Mouse (Mus musculus) hindbrain, embryonic 14.5 days (tissue): ENCODE data around the gene Slc38a4. TPM values are rescaled to one million over a fixed set of nuclear protein-coding genes. Genes with fewer than 3 reads are reported as not detected.

Experiments
- ATAC-seq: fragments of 200-750 bp; cut with Nextera tagmentation; 2 replicates; pipeline ENCODE4 v1.8.0; 2017; ENCODE audit warnings: moderate number of reproducible peaks, mild to moderate bottlenecking, moderate TSS enrichment, moderate library complexity; ENCODE audit not compliant: low FRiP score
- DNase-seq: peaks from one replicate; pipeline ENCODE4 v3.0.0-alpha.2; 2015; ENCODE audit warnings: low spot score
- H3K27ac ChIP-seq: fragments of 300-500 bp; sonication (generic); 2 replicates; pipeline ENCODE4 v1.5.1; 2014; ENCODE audit warnings: mild to moderate bottlenecking, moderate library complexity
- H3K27me3 ChIP-seq: fragments of 300-500 bp; sonication (generic); 2 replicates; pipeline ENCODE4 v1.6.1; 2014; ENCODE audit warnings: mild to moderate bottlenecking, low read length, mixed read lengths; ENCODE audit not compliant: control insufficient read depth, insufficient read depth
- H3K36me3 ChIP-seq: fragments of 300-500 bp; sonication (generic); replicated peaks from 2 replicates; pipeline ENCODE4 v1.6.1; 2014; ENCODE audit not compliant: control insufficient read depth, insufficient read depth
- H3K4me1 ChIP-seq: fragments of 300-500 bp; sonication (generic); replicated peaks from 2 replicates; pipeline ENCODE4 v1.6.1; 2014; ENCODE audit warnings: antibody characterized with exemption, low read length, mixed read lengths; ENCODE audit not compliant: control insufficient read depth, insufficient read depth
- H3K4me2 ChIP-seq: fragments of 300-500 bp; sonication (generic); replicated peaks from 2 replicates; pipeline ENCODE4 v1.6.1; 2014; ENCODE audit warnings: mild to moderate bottlenecking, moderate library complexity
- H3K4me3 ChIP-seq: fragments of 300-500 bp; sonication (generic); replicated peaks from 2 replicates; pipeline ENCODE4 v1.5.1; 2014; ENCODE audit warnings: mild to moderate bottlenecking, low read length
- H3K9ac ChIP-seq: fragments of 300-500 bp; sonication (generic); 2 replicates; pipeline ENCODE4 v1.6.1; 2014
- H3K9me3 ChIP-seq: fragments of 300-500 bp; sonication (generic); 2 replicates; pipeline ENCODE4 v1.6.1; 2016; ENCODE audit warnings: low read length; ENCODE audit not compliant: control insufficient read depth
- WGBS: fragments of 180-500 bp; shearing (Covaris S2); extraction: QIAGEN DNeasy Blood & Tissue Kit; methylation state at CpG from one replicate; pipeline ENCODE4 v1.1.7; 2014; 5-methylcytosine and 5-hydroxymethylcytosine counted together
- polyA plus RNA-seq: library from polyadenylated mRNA; unstranded; fragments of >200 nt; fragmentation: Nextera tagmentation; extraction: Ambion mirVana; gene quantifications from 2 replicates; pipeline ENCODE4 v1.2.1, GENCODE M21; 2014

The Slc38a4 gene
- polyA plus RNA-seq, 1 experiment from 2014 or later: 3.9 TPM

- Histone ChIP-seq H3K9me3 (no peaks in the 10 kb centered on the region), H3K4me3 (no peak overlapping the region), H3K27ac (no peak overlapping the region), H3K4me1 (no peaks in the 10 kb centered on the region), H3K9ac (no peak overlapping the region), H3K36me3 (no peaks in the 10 kb centered on the region), H3K4me2 (no peak overlapping the region), H3K27me3 (no peaks in the 10 kb centered on the region)
- ATAC-seq (no peak), DNase-seq (no peak)
- WGBS: 51% methylated on average over 4 of the region's 4 CpGs
These were observed 27.6 kb downstream of the Slc38a4 start for GRCm38 (mm10) chr15:97028046-97028634.

GRCm38 (mm10) chr15:97026670-97027069, 29.1 kb downstream of the Slc38a4 start:
- Histone ChIP-seq H3K9me3 (0 out of 2 replicates have a peak, but pooled peaks cover 3% of the 10 kb centered on the region), H3K4me2 (no peak overlapping the region), H3K4me3 (no peak overlapping the region), H3K9ac (no peak overlapping the region), H3K4me1 (no peaks in the 10 kb centered on the region), H3K27me3 (no peaks in the 10 kb centered on the region), H3K27ac (no peak overlapping the region), H3K36me3 (no peaks in the 10 kb centered on the region)
- 90% methylated on average over 6 of the region's 6 CpGs for WGBS
- ATAC-seq: no peak
- no peak for DNase-seq

- Histone ChIP-seq H3K27me3 (no peaks in the 10 kb centered on the region), H3K4me1 (no peaks in the 10 kb centered on the region), H3K4me3 (no peak overlapping the region), H3K27ac (no peak overlapping the region), H3K9ac (no peak overlapping the region), H3K36me3 (no peaks in the 10 kb centered on the region), H3K4me2 (no peak overlapping the region), H3K9me3 (peaks cover 8% of the 10 kb centered on the region; the same call in 1 of the 2 replicates)
- WGBS: 95% methylated on average over 4 of the region's 6 CpGs
- no peak for ATAC-seq
- DNase-seq: no peak
These were observed 33.0 kb downstream of the Slc38a4 start for GRCm38 (mm10) chr15:97022764-97023163.

GRCm38 (mm10) chr15:97022213-97022612, 33.5 kb downstream of the Slc38a4 start:
- DNase-seq (no peak), ATAC-seq (no peak)
- Histone ChIP-seq H3K4me2 (no peak overlapping the region), H3K27ac (no peak overlapping the region), H3K9me3 (peaks cover 8% of the 10 kb centered on the region; the same call in 1 of the 2 replicates), H3K4me1 (no peaks in the 10 kb centered on the region), H3K4me3 (no peak overlapping the region), H3K27me3 (no peaks in the 10 kb centered on the region), H3K36me3 (no peaks in the 10 kb centered on the region), H3K9ac (no peak overlapping the region)
- WGBS: 93% methylated on average over 2 of the region's 2 CpGs

- Histone ChIP-seq H3K4me3 (no peak overlapping the region), H3K4me2 (no peak overlapping the region), H3K36me3 (no peaks in the 10 kb centered on the region), H3K9ac (no peak overlapping the region), H3K4me1 (no peaks in the 10 kb centered on the region), H3K27ac (no peak overlapping the region), H3K27me3 (no peaks in the 10 kb centered on the region), H3K9me3 (peaks cover 8% of the 10 kb centered on the region; the same call in 1 of the 2 replicates)
- WGBS: 82% methylated on average over 6 of the region's 6 CpGs
- DNase-seq (no peak), ATAC-seq (no peak)
These were observed 35.5 kb downstream of the Slc38a4 start for GRCm38 (mm10) chr15:97020221-97020620.

GRCm38 (mm10) chr15:97019323-97019722, 36.4 kb downstream of the Slc38a4 start:
- H3K4me1 ChIP-seq: no peaks in the 10 kb centered on the region

GRCm38 (mm10) chr15:97017195-97017594, 38.6 kb downstream of the Slc38a4 start:
- Histone ChIP-seq H3K4me3 (no peak overlapping the region), H3K27ac (no peak overlapping the region), H3K4me2 (no peak overlapping the region), H3K9me3 (peaks cover 8% of the 10 kb centered on the region; the same call in 1 of the 2 replicates), H3K9ac (no peak overlapping the region), H3K27me3 (no peaks in the 10 kb centered on the region), H3K4me1 (no peaks in the 10 kb centered on the region), H3K36me3 (no peaks in the 10 kb centered on the region)
- DNase-seq (no peak), ATAC-seq (no peak)
- 93% methylated on average over 9 of the region's 9 CpGs for WGBS

More at GRCm38 (mm10) chr15:97019323-97019722, 36.4 kb downstream of the Slc38a4 start:
- Histone ChIP-seq H3K9me3 (peaks cover 8% of the 10 kb centered on the region; the same call in 1 of the 2 replicates), H3K4me2 (no peak overlapping the region), H3K4me3 (no peak overlapping the region), H3K27me3 (no peaks in the 10 kb centered on the region), H3K36me3 (no peaks in the 10 kb centered on the region), H3K9ac (no peak overlapping the region), H3K27ac (no peak overlapping the region)
- ATAC-seq: no peak
- DNase-seq: no peak
- WGBS: 89% methylated on average over 11 of the region's 11 CpGs

- Histone ChIP-seq H3K4me1 (no peaks in the 10 kb centered on the region), H3K4me2 (no peak overlapping the region), H3K4me3 (no peak overlapping the region), H3K27ac (no peak overlapping the region), H3K9me3 (no peaks in the 10 kb centered on the region), H3K36me3 (no peaks in the 10 kb centered on the region), H3K27me3 (no peaks in the 10 kb centered on the region), H3K9ac (no peak overlapping the region)
- DNase-seq (no peak), ATAC-seq (no peak)
- WGBS: 90% methylated on average over 12 of the region's 12 CpGs
These were observed 40.6 kb downstream of the Slc38a4 start for GRCm38 (mm10) chr15:97015036-97015596.

GRCm38 (mm10) chr15:97011599-97012372, 44.0 kb downstream of the Slc38a4 start:
- no peak overlapping the region for H3K27ac ChIP-seq
- H3K4me2 ChIP-seq: no peak overlapping the region
- no peak overlapping the region for H3K9ac ChIP-seq
- no peak for DNase-seq
- H3K4me1 ChIP-seq: no peaks in the 10 kb centered on the region
- WGBS: 90% methylated on average over 14 of the region's 14 CpGs
- H3K36me3 ChIP-seq: no peaks in the 10 kb centered on the region
- H3K4me3 ChIP-seq: no peak overlapping the region
- no peak for ATAC-seq
- H3K9me3 ChIP-seq: no peaks in the 10 kb centered on the region
- H3K27me3 ChIP-seq: no peaks in the 10 kb centered on the region
